Mouse (Mus musculus): ENCODE data around the gene Stat4.

DNA sequence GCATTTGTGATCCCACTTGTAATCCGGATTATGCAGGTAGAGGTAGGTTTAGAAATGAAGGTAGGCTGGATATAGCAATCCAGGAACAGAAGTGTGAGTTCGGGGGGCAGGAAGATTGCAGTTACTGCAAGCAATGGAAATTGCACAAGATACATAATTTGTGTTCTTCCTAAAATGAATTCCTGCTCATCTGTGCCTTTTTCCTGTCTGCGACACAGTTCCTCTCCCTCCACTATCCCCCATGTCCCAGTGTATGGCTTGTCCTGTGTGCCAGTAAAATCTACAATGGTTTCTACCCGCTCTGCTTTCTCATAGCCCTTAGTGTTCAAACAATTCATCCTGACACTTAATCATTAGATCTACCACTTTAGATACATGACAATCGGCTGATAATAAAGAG lies 41.7 kb downstream of the Stat4 start:
- no peak for TF ChIP-seq GATA1 (IDR thresholded peaks at IDR 0.05; ENCODE audit: borderline replicate concordance, low read length)
- TF ChIP-seq FLI1 (IDR thresholded peaks at IDR 0.05; ENCODE audit: low read length): no peak
